Mouse (Mus musculus) liver, embryonic 11.5 days (tissue): ENCODE measurements around the gene Glis2. TPM values are rescaled to one million over a fixed set of nuclear protein-coding genes. Genes with fewer than 3 reads are reported as not detected.
A peak's percentile ranks its signal among the peaks of the same experiment; 100 is the strongest.

Source experiments
- ATAC-seq: fragments of 200-750 bp; cut with Nextera tagmentation; replicated peaks from 2 replicates; pipeline ENCODE4 v1.8.0; 2017; ENCODE audit warnings: moderate number of reproducible peaks, mild to moderate bottlenecking, moderate TSS enrichment, moderate library complexity; ENCODE audit not compliant: low FRiP score
- DNase-seq: peaks from one replicate; pipeline ENCODE4 v3.0.0-alpha.2; 2017; ENCODE audit warnings: low spot score
- H3K27ac ChIP-seq: fragments of 300-500 bp; sonication (generic); 2 replicates; pipeline ENCODE4 v1.5.1; 2014; ENCODE audit warnings: mild to moderate bottlenecking, low read depth, low read length, control low read depth
- H3K27me3 ChIP-seq: fragments of 300-500 bp; sonication (generic); replicated peaks from 2 replicates; pipeline ENCODE4 v1.6.1; 2014; ENCODE audit warnings: low read length, mixed read lengths; ENCODE audit not compliant: control insufficient read depth, insufficient read depth
- H3K36me3 ChIP-seq: fragments of 300-500 bp; sonication (generic); 2 replicates; pipeline ENCODE4 v1.6.1; 2014; ENCODE audit warnings: mild to moderate bottlenecking, low read length, moderate library complexity, mixed read lengths; ENCODE audit not compliant: control insufficient read depth, insufficient read depth
- H3K4me1 ChIP-seq: fragments of 300-500 bp; sonication (generic); replicated peaks from 2 replicates; pipeline ENCODE4 v1.6.1; 2014; ENCODE audit warnings: low read length, mixed read lengths; ENCODE audit not compliant: control insufficient read depth, insufficient read depth
- H3K4me2 ChIP-seq: fragments of 300-500 bp; sonication (generic); 2 replicates; pipeline ENCODE4 v1.6.1; 2014; ENCODE audit warnings: mild to moderate bottlenecking, control low read depth, moderate library complexity
- H3K4me3 ChIP-seq: fragments of 300-500 bp; sonication (generic); 2 replicates; pipeline ENCODE4 v1.5.1; 2014; ENCODE audit warnings: low read depth, low read length, control low read depth
- H3K9ac ChIP-seq: fragments of 300-500 bp; sonication (generic); 2 replicates; pipeline ENCODE4 v1.6.1; 2014; ENCODE audit warnings: low read depth, low read length, control low read depth
- H3K9me3 ChIP-seq: fragments of 300-500 bp; sonication (generic); 2 replicates; pipeline ENCODE4 v1.6.1; 2016; ENCODE audit warnings: low read length, inconsistent platforms, mixed read lengths; ENCODE audit not compliant: control insufficient read depth
- WGBS: fragments of 180-500 bp; shearing (Covaris S2); extraction: QIAGEN DNeasy Blood & Tissue Kit; methylation state at CpG from one replicate; pipeline ENCODE4 v1.1.7; 2014; 5-methylcytosine and 5-hydroxymethylcytosine counted together
- polyA plus RNA-seq: library from polyadenylated mRNA; unstranded; fragments of >200 nt; fragmentation: Nextera tagmentation; extraction: Ambion mirVana; gene quantifications from 2 replicates; pipeline ENCODE4 v1.2.1, GENCODE M21; 2014

The Glis2 gene
- 10.8 and 11.7 TPM in 2 replicates for polyA plus RNA-seq

- Histone ChIP-seq H3K27me3 (peaks cover 33% of the 10 kb centered on the region), H3K9me3 (no peaks in the 10 kb centered on the region), H3K4me3 (peak within 1 kb of the TSS; percentile 75), H3K4me1 (peaks cover 40% of the 10 kb centered on the region), H3K36me3 (peaks cover 6% of the 10 kb centered on the region; the same call in 1 of the 2 replicates), H3K27ac (peak within 1 kb of the TSS; percentile 74), H3K4me2 (peak within 1 kb of the TSS; percentile 82), H3K9ac (peak within 1 kb of the TSS; percentile 81)
- WGBS = 1% methylated on average over 35 of the region's 74 CpGs
- DNase-seq (peak; percentile 78), ATAC-seq (peak; percentile 72)
Observed at GRCm38 (mm10) chr16:4593971-4594813, at the start of gene Glis2. Glis2 (plus strand) TSS chr16:4594713.

- Histone ChIP-seq H3K36me3 (peaks cover 28% of the 10 kb centered on the region), H3K9ac (no peak overlapping the region), H3K9me3 (no peaks in the 10 kb centered on the region), H3K4me1 (no peaks in the 10 kb centered on the region; the same call in 1 of the 2 replicates), H3K4me2 (no peak overlapping the region), H3K4me3 (no peak overlapping the region), H3K27ac (no peak overlapping the region), H3K27me3 (no peaks in the 10 kb centered on the region)
- ATAC-seq (no peak), DNase-seq (no peak)
- 71% methylated on average over 9 of the region's 9 CpGs for WGBS
Observed at GRCm38 (mm10) chr16:4544845-4545244, 49.7 kb upstream of the Glis2 start.

- no peak overlapping the region for H3K4me3 ChIP-seq
- DNase-seq (no peak), ATAC-seq (no peak)
- no peak overlapping the region for H3K9ac ChIP-seq
- H3K27me3 ChIP-seq = no peaks in the 10 kb centered on the region
- H3K27ac ChIP-seq = no peak overlapping the region
- no peak overlapping the region for H3K4me2 ChIP-seq
- peaks cover 7% of the 10 kb centered on the region for H3K4me1 ChIP-seq
- no peaks in the 10 kb centered on the region for H3K9me3 ChIP-seq
- WGBS = 94% methylated on average over 8 of the region's 8 CpGs
- H3K36me3 ChIP-seq = peaks cover 38% of the 10 kb centered on the region
Observed at GRCm38 (mm10) chr16:4546838-4547237, 47.7 kb upstream of the Glis2 start.

DNA sequence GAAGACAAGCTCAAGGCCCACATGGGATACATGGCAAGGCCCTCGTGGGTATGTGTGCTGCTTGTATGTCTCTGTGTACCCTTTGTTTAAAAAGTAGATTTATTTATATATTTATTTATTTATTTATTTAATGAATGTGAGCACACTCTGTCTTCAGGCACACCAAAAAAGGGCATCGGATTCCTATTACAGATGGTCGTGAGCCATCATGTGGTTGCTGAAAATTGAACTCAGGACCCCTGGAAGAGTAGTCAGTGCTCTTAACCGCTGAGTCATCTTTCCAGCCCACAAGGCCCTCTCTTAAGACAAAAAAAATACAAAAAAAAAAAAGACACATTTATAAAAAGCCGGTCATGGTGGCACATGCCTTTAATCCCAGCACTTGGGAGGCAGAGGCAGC, 46.9 kb upstream of the Glis2 start:
- Histone ChIP-seq H3K9me3 (no peaks in the 10 kb centered on the region), H3K36me3 (peaks cover 40% of the 10 kb centered on the region), H3K27ac (no peak overlapping the region), H3K9ac (no peak overlapping the region), H3K4me1 (peaks cover 15% of the 10 kb centered on the region), H3K4me3 (no peak overlapping the region), H3K4me2 (no peak overlapping the region), H3K27me3 (no peaks in the 10 kb centered on the region)
- ATAC-seq (no peak), DNase-seq (no peak)
- 86% methylated on average over 5 of the region's 5 CpGs for WGBS

DNA sequence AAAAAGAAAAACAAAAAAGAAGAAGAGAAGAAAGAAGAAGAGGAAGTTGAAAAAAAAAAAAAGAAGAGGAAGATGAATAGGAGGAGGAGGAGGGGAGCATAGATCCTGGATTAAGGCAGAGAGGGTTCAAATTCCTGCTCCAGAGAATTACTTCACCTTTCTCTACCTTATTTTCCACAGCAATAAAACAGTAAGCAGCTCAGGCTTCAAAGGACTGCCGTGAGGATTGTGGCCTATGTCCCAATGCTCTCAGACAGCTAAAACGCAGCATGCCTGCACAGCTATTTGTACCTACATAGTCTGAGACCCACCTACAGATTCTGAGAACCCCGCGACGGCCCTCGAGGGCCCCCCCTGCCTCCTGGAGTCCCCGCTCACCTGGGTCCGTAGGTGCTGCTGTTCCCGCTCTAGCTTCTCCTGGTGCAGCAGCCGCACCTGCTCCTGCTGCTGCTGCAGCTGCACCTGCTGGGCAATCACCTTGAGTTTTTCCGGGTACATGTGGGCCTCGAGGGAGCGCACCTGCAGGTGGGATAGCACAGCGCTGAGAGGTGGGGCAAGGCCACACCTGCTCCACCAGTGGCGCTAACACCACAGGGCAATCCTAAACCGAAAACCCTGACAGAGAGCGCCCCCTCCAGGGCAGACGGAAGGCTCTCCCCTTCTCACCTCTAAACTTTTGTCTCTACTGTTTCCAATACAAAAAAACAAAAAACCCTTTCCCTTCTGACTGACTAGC, 45.4 kb upstream of the Glis2 start:
- H3K27me3 ChIP-seq = no peaks in the 10 kb centered on the region
- ATAC-seq (no peak), DNase-seq (no peak)
- H3K27ac ChIP-seq = no peak overlapping the region; the same call in 1 of the 2 replicates
- peaks cover 40% of the 10 kb centered on the region for H3K36me3 ChIP-seq
- 88% methylated on average over 18 of the region's 18 CpGs for WGBS
- no peak overlapping the region for H3K4me2 ChIP-seq
- no peak overlapping the region for H3K4me3 ChIP-seq
- peaks cover 30% of the 10 kb centered on the region for H3K4me1 ChIP-seq
- no peak overlapping the region for H3K9ac ChIP-seq
- no peaks in the 10 kb centered on the region for H3K9me3 ChIP-seq

DNA sequence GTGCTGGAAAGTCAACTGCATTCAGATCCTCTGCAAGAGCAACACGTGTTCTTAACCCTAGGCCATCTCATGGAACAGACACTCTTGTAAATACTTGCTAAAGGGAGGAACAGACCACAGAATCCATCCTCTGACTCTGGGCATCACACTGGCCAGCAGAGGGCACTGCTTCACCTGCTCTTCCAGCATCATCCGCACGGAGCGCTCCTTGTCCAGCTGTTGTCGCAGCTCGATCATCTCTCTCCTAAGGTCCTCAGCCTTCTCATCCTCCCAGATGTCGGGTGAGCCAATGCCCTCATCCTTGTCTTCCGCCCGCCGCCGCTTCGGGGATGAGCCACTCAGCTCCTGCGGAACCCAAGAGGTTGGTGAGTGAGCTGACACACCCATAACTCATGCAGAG, 43.5 kb upstream of the Glis2 start:
- peaks cover 49% of the 10 kb centered on the region for H3K4me1 ChIP-seq
- no peak overlapping the region for H3K9ac ChIP-seq
- ATAC-seq = peak; percentile 38
- H3K4me2 ChIP-seq = no peak overlapping the region; the same call in 1 of the 2 replicates
- DNase-seq = no peak
- H3K9me3 ChIP-seq = no peaks in the 10 kb centered on the region
- 41% methylated on average over 13 of the region's 13 CpGs for WGBS
- no peak overlapping the region for H3K27ac ChIP-seq
- no peak overlapping the region for H3K4me3 ChIP-seq
- H3K27me3 ChIP-seq = no peaks in the 10 kb centered on the region
- peaks cover 35% of the 10 kb centered on the region for H3K36me3 ChIP-seq

DNA sequence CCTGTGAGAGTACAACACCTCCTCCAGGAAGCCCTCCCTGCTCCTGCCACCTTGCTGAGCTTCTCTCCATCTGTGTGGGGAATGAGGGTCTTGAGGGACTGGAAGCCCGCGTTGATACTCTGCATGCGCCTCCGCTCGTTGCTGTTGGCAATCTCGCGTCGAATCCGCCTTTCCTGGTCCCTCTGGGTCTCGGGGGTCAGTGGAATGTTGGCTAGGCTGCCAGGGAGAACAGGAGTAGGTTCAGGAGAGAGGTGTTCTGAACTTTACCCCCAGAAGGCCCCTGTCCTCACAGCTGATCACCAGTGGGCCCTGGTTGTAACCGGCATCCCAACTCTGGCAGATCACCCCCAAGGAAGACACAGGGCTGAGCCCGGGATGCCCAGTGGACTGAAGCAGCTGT, 42.6 kb upstream of the Glis2 start:
- H3K9ac ChIP-seq = no peak overlapping the region; the same call in 1 of the 2 replicates
- peaks cover 33% of the 10 kb centered on the region for H3K36me3 ChIP-seq
- H3K27ac ChIP-seq = peak overlapping the region; percentile 85
- H3K4me1 ChIP-seq = peaks cover 57% of the 10 kb centered on the region
- no peak for ATAC-seq
- no peak for DNase-seq
- H3K4me3 ChIP-seq = no peak overlapping the region
- H3K9me3 ChIP-seq = no peaks in the 10 kb centered on the region
- WGBS = 88% methylated on average over 12 of the region's 12 CpGs
- H3K27me3 ChIP-seq = no peaks in the 10 kb centered on the region
- H3K4me2 ChIP-seq = peak overlapping the region; percentile 78

- H3K9me3 ChIP-seq = no peaks in the 10 kb centered on the region
- peak overlapping the region; percentile 38 for H3K4me3 ChIP-seq
- H3K4me1 ChIP-seq = peaks cover 67% of the 10 kb centered on the region
- H3K27me3 ChIP-seq = no peaks in the 10 kb centered on the region
- H3K4me2 ChIP-seq = peak overlapping the region; percentile 78
- DNase-seq = peak; percentile 73
- WGBS = 23% methylated on average over 6 of the region's 6 CpGs
- H3K36me3 ChIP-seq = peaks cover 27% of the 10 kb centered on the region
- peak overlapping the region; percentile 85 for H3K27ac ChIP-seq
- peak overlapping the region; percentile 68 for H3K9ac ChIP-seq
- peak; percentile 89 for ATAC-seq
Observed at GRCm38 (mm10) chr16:4552829-4553550, 41.5 kb upstream of the Glis2 start.
